Comparison of ENCODE assay signal across 19 mouse cellular contexts in the genomic region with DNA sequence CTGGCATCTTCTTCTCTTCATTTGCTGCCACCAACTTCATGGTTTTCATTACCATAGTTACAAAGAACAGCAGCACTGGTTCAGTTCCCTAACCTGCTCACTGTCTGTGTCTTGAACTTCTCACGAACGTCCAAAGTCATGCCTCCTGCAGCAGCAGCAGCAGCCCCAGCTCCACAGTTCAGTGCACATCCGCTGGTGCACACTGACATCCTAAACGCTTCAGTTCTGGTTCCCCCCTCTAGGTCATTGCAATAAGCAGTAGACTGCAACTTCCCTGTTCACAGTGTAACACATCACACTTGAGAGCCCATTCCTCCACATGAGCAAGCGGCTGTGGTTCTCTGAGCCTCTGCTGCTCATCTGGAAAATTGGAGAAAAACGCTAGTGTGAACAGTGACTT.
"Had no signal": no experiment of that assay in that cellular context is flagged by ENCODE, and none has a peak within 500 bp of the region (broad histone marks: within the 10 kb centered on the region; RNA-seq: fewer than 3 reads in every experiment).

No protein-coding gene starts in this region.

- H3K27ac ChIP-seq: hindbrain, postnatal 0 days; limb, embryonic 10.5 days; limb, embryonic 13.5 days; liver, embryonic 12.5 days; liver, embryonic 15.5 days; lung, embryonic 15.5 days had no signal

- H3K4me3 ChIP-seq: limb, embryonic 10.5 days; limb, embryonic 13.5 days; liver, embryonic 12.5 days; liver, embryonic 15.5 days; lung, embryonic 15.5 days; megakaryocyte, embryonic 14.5 days had no signal

- H3K4me2 ChIP-seq: limb, embryonic 13.5 days; liver, embryonic 12.5 days; liver, embryonic 15.5 days; lung, embryonic 15.5 days; midbrain, embryonic 11.5 days had no signal

- H3K4me1 ChIP-seq: limb, embryonic 10.5 days; limb, embryonic 13.5 days; liver, embryonic 12.5 days; liver, embryonic 15.5 days; megakaryocyte, embryonic 14.5 days had no signal

- H3K36me3 ChIP-seq: limb, embryonic 10.5 days; limb, embryonic 13.5 days; liver, embryonic 12.5 days; liver, embryonic 15.5 days; lung, embryonic 15.5 days had no signal

- H3K27me3 ChIP-seq: limb, embryonic 13.5 days; liver, embryonic 12.5 days; liver, embryonic 15.5 days; lung, embryonic 15.5 days; megakaryocyte, embryonic 14.5 days had no signal

- H3K9me3 ChIP-seq: limb, embryonic 10.5 days; limb, embryonic 13.5 days; liver, embryonic 12.5 days; liver, embryonic 15.5 days; lung, embryonic 15.5 days had no signal

- ATAC-seq: hindbrain, postnatal 0 days; inflammation-experienced regulatory T-cells, adult 6 months; liver, embryonic 12.5 days had no signal

- DNase-seq: kidney, postnatal 10 days; liver; lung, adult 18-20 months; lung, postnatal 10 days; lung, postnatal 36 days; midbrain, embryonic 14.5 days; right cerebral cortex, postnatal 25 days; spleen, adult 18-20 months; thymus, adult 18-20 months; thymus, postnatal 36 days had no signal

- H3K9ac ChIP-seq: limb, embryonic 13.5 days; liver, embryonic 12.5 days; liver, embryonic 15.5 days; lung, embryonic 15.5 days had no signal
